Mouse (Mus musculus) hindlimb bud, embryonic 11.5 days (tissue): ENCODE measurements around the gene Pde4dip.

Experiments
- DNase-seq: peaks from one replicate; pipeline ENCODE4 v3.0.0-alpha.2; 2012; ENCODE audit warnings: low read depth, low spot score; ENCODE audit errors: extremely low spot score

Gene Pde4dip

DNA sequence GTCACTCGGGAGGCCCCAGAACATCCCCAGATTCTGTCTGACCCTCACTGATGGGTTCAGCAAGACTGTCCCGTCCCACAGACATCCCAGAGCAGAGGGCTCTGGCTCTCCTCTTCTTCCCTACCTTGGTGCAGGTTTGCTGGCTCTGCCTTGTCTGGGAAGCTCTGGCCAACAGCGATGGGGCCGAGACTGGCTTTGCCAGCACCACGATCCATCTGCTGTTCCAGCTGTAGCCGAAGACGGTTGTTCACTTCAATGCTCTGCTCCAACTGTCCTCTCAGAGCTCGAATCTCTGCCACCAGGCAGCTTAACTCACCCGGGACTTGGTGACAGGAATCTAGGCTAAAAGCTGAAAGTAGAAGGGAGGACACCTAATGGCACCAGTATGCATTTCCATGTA, 191.6 kb downstream of the Pde4dip start:
- DNase-seq, result no peak

DNA sequence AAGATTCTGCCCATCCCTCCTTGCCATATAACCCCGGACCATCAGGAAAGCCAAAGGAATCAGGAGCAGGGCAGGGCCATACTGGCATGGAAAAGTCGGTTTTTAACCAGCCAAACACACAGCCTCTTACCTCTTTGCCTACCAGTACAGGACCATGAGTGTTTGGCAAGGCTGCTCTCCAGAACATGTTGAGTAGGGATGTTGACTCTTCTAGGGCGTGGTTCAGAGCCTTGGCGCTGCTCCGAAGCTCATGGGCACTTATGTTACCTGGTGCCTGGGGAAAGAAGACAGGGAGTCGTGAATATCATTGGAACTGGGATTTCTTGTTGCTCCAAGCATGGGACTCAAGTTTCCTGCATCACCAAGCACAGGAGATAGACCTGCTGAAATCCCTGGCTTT, 194.7 kb downstream of the Pde4dip start:
- no peak for DNase-seq

DNA sequence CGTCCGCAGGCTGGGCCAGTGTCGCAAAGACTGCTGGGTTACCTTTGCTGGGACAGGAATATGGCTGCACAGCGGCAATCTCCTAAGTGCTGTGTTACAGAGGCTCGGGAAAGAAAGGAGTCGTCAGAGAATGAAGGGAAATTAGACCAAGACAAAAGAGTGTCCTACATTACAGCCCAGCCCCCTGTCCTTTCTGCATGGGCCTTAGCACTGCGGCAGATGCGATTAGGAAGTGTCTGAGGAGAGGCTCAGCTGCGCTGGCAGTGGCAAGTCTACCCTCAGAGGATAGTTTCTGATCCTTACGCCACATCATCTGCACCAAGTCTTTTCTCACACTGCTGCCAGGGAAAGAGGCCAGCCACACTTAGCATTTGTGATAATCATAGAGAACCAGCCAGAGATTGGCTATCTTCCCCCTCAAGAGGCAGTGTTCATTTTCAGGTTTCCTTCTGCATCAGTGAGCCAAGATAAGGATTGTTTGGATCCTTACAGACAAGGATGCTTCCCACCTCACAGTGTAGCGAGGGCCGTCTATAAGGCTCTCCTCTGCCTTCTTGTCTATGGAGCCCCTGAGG, 197.0 kb downstream of the Pde4dip start:
- no peak for DNase-seq

DNA sequence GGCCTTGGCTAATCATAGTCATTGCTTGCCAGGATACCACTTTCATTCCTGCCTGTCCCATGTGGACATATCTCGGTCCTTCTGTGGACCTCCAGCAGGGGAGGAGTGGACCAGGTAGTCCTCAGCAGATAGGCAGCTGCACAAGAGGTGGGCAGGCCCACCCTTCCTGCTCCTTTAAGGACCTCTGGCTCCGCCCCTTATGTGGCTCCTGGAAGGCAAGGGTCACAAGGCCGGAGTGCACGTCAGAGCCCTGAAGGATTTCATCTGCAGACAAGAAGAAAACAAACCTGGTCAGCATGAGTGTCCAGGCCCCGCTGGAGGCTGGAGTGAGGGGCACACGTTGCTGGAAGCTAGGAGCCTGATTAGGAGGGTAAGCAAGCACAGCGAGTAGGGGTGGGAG, 197.9 kb downstream of the Pde4dip start:
- no peak for DNase-seq

DNA sequence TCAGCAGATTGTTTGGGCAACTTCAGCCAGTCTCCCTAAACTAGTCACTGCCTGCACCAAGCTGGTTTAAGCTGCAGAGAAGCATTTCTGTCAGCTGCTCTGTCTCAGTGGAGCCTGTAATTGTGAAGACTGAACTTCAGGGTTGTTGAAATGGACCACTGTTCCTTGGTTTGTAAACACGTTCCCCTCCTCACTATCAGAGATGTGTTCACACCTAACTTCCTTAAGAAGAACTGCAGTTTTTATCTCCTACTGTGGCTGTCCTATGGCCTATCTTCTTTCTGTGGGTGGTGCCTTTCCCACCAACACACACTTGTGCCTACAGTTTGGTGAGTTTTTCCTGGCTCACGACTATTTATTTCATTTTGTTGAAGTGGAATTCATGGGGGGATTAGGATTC, 199.2 kb downstream of the Pde4dip start:
- DNase-seq, result no peak

DNA sequence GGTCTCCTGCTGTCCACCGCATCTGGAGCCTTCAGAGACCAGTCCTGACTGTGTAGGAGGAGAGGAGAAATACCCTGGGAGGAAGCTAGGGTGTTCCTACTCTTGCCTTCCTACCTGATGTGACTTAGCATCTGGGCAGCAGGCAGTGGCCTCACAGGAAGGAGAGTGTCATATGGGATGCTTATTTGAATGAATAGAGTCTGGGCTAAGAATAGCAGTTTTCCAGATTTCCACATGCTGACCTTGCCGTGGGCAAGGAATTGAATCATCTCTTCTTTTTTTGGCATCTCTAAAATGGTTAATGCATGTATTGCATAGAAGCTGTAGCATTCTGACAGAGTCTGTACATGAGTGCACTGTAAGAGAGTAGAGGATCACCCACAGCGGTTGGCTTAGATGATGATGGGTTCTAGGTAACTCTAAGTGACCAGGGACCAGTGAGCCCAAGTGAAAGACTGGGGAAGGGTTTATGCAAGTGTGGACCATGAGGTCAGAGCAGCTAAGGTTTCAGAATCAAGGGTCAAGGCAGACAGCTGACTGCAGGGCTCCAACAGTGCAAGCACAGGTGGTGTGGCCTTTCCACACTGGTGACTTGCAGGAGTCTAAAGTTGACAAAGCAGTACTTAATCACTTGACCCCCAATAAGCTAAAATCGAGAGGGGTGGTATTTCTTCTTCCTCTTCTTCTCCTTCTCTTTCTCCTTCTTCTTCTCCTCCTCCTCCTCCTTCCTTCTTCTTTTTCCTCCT, 202.0 kb downstream of the Pde4dip start:
- DNase-seq, result no peak

DNA sequence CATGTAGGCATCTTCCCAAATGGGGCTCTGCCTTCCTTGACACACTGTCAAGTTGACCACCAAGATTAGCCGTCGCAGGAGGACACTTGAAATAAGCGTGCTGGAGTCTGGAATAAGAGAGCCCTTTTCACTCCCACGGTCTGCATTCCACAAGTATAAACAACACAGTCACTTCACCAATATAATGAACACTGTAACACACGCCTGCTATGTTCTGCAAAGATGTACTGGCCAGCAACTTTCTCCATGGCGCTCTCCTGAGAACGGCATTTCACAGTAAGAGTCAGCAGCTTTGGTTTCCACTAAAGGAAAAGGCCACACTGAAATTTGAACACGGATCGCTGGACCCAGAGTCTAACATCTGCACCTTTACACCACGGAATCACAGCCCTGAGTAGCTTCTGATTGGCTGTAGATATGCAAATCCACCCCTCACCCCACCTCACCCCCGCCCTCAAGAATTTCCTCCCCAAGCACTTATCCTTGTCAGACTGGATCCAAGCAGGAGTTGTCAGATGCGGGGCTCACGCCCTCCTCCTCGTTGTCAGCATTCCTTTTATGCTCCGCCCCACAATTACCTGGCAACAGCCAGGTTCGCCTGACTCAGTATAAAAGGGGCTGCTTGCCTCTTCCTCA, 204.8 kb downstream of the Pde4dip start:
- DNase-seq, result no peak

DNA sequence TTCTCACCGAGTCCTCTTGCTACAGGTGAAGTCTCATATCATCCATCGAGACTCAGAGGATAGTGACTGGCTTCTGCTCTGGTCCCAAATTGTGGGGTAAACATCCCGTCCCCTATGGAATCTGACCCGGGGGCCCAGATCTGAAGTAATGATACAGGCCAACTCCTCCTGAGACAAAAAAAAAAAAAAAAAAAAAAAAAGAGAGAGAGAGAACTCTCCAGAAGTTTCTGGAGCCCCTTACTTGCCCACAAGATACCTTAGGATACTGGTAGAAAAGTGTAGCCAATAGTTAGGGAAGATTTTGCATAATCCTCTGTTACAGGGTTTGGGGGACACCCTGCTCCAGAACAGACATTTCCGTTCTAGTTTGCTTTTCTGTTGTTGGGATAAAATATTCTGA, 205.9 kb downstream of the Pde4dip start:
- no peak for DNase-seq

DNA sequence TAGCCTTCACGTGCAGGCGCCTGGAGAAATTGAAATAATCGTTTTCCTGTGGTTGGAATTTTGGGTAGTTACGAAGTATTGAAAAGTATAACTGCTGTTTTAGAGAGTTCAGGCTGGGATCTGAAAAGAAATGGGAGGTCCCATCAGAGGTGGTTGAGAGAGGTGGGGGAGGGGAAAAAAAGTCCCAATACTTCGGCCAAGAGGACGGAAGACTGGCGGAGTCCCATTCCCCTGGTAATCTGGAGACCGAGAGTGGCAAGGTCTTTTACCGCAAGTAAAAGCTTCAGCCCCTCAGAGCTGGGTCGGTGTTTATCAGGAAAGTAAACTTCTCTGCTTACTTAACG, 206.4 kb downstream of the Pde4dip start:
- no peak for DNase-seq

DNA sequence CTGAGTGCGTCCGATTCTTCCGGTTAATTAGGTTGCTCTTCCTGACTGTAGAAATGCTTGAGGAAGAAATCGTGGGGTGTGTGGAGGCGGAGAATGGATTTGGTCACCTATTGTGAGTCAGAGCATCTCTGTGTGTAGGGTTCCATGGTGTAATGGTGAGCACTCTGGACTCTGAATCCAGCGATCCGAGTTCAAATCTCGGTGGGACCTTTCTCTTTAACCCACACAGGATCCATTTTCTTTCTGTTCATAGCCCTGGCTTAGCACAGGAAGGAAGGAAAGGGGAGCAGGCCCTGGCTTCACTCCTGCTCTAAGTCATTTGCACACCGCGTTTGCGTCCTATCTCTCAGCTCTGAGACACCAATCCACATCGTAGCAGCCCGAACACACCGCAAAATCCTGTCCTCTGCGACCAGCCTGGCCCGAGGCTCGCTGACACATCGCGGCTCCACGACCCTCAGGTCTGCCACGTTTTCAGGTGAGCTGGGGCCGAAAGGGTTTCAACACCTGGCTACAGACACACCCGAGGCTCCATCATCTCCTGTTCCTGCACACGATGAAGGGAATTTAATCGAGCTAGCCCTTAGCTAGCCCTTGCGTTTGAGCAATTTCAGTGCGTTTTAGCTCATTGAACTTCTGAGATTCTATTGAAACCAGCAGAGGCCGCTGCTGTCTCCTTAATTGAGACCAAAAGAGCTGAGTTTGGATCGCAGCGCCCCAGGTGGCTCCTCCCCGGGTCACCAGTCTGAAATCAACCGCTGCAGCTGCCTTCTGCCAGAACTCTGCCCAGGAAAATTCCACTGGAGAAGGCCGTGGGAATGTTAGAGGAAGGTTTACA, 207.0 kb downstream of the Pde4dip start:
- DNase-seq, result no peak

DNA sequence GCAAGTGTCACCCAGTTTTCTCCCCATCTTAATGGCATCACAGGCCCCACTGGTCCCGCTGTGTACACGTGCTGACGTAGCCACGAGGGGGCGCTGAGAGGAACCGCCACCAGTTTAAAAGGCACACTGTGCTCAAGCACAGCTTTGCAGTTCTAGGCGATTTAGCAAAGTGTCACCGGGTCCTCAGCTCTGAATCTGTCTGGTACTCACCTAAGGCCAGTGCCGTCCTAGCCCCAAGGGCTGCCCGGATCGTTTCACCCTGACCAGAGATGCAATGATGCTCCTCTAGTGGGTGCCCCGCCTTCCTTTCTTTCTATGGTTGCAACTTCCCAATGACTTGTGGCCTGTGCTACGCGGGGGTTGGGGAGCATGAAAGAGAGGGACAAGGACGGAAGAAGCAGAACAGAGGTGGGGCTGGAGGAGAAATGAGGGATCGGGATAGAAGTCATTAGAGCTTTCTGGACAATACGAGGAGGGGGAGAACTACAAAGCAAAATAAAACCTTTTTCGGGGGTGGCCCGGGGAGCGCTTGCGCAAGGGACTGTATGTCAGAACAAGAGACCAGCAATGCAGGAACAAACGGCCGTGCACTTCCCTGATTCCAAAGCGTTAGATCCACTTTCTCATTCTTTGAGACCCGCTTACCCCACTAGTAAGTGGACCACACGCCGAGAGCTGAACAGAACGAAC, 207.7 kb downstream of the Pde4dip start:
- DNase-seq, result no peak

DNA sequence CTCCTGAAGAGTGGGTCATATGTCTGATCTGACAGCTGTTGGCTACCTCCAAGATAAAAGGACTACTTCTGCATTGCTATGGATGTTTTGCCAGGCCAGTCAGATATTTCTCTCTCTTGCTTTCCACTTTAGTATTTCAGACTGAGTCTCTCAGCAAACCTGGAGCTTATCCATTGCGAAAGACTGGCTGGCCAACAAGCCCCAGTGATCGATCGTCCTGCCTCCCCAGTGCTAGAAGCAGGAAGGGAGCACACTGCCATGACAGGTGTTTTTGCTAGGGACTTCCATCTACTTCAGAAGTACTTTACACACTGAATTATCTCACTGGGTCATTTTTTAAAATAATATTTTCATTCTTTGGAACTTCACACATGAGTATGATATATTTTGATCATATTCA, 210.1 kb downstream of the Pde4dip start:
- no peak for DNase-seq

DNA sequence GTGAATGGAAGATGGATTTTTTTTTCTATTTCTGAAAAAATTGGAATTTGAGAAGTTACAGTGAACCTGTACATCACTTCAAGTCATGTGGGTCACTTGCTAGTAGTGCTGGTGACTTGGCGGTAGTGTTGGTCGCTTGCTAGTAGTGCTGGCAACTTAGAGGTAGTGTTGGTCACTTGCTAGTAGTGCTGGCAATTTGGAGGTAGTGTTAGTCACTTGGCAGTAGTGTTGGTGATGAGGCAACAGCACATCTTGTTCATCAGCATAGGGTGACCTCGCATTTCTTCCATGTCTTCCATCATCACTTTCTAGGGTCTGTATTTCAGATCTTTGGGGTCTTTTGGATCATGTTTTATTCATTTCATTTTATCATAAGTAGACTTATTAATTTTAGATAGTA, 212.4 kb downstream of the Pde4dip start:
- DNase-seq, result no peak

DNA sequence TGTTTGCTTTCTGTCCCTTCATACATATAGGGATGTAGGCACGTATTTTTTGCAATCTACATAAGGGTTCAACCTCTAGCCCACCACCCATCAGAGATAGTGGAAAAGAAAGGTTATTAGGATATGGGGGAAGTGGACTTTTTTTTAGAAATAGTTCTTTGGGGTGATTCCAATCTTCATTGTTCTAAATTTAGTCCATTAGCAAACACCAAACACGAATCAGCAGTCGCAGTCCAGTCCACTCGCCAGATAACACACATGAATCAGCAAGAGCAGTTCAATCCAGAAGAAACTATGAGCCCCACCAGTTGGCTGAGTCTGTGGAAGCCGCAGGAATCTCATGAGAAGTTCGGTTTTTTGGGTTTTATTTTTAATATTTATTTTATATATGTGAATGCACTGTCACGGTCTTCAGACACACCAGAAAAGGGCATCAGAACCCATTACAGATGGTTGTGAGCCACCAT, 213.8 kb downstream of the Pde4dip start, which contains the start of gene Gm17651:
Gm17651 (minus strand) TSS at position 51 of the 467 bp plus-strand sequence.
- no peak for DNase-seq

DNA sequence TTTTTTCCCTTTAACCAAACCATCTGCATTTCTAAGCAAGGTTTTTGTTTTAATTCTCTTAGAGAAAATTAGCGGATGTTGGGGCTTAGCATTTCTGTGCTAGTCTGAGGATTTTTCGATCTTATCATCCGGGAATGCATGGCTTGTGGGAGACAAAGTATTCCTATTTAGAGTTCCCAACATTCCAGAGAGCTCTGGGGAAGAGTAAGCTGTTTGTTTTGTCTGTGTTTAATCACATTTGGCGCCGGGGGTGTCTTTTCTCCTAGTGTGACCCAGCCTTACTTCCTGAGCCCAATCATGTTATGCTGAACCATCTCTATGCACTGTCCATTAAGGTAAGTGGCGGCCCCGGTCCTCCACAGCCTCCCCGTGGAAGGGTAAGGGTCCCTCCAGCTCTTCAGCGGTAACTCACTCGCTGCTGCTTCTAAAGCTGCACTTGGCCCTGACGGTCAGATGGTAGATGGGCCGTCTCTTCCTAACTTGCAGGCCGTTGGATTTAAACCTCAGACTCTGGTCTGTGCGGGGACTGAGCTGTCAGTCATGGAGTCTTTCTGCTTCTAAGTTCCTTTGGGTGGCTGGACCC, 221.3 kb downstream of the Pde4dip start:
- no peak for DNase-seq

DNA sequence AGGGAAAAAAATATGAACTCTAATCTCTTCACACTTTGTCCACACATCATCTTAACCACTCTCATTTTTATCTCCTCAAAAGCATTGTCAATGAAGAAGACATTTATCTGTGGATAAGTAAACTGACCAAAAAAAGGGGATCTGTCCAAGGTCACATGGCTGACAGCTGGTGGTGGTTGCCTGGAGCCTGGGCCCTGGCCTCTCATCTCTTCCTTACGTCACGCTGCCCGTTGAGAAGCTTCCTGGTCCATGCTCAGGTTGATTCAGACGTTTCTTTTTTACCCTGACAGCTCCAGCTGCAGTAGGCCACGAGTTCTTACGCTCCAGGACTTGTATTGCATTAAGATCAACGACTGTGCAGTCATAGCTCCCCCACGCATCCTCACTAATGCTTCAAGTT, 222.4 kb downstream of the Pde4dip start:
- DNase-seq, result no peak

DNA sequence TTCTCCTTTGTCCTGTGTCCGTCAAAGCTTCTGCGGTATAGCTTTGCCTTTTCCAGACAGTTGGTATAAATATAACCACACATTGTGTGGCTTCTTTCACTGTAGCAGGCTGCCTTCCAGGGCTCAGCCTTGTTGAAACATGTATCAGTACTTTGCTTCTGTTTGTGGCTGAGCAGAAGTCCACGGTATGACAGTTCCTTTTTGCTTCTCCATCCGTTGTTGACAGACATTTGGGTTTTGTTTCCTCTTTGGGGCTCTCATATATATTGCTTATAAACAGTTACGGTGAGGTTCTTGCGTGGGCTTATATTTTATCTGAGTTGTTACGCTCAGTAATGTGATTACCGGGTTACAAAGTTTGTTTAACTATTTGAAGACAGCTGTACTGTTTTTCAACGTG, 223.0 kb downstream of the Pde4dip start:
- DNase-seq, result no peak

DNA sequence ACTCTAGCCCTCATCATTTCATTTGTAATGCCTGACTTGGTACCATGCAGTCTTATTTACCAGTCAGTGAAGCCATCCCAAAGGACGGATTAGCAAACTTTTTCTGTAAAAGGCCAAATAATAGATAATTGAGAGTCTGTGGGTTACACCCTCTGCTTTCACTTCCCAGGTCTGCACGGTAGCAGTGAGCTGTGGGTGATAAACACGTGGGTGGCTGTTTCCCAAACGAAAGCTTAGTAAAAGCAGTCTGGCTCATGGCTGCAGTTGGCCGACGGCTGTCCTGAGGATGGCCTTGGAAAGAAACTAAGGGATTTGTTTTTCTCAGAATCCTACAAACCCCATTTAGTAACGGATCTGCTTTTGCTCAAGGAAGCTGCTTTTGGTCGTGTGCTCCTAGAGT, 227.3 kb downstream of the Pde4dip start:
- no peak for DNase-seq

DNA sequence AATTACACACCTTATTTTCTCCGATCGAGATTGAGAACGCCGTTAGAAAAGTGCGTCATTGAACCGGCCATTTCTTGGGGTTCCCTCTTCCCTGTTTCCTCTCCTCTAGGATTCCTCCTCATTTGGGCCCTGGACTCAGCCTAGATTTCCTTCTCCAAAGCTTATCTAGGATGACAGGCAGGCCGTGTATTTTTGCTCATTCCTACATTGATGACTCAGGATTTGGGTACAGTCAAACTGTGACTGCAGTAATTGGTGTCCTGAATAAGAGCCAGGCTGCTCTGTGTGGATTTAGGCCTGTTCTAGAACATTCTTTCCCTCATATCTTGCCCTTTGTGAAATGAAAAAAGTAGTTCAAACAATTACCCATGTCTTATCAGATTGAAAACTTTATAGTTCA, 228.8 kb downstream of the Pde4dip start:
- DNase-seq, result no peak

DNA sequence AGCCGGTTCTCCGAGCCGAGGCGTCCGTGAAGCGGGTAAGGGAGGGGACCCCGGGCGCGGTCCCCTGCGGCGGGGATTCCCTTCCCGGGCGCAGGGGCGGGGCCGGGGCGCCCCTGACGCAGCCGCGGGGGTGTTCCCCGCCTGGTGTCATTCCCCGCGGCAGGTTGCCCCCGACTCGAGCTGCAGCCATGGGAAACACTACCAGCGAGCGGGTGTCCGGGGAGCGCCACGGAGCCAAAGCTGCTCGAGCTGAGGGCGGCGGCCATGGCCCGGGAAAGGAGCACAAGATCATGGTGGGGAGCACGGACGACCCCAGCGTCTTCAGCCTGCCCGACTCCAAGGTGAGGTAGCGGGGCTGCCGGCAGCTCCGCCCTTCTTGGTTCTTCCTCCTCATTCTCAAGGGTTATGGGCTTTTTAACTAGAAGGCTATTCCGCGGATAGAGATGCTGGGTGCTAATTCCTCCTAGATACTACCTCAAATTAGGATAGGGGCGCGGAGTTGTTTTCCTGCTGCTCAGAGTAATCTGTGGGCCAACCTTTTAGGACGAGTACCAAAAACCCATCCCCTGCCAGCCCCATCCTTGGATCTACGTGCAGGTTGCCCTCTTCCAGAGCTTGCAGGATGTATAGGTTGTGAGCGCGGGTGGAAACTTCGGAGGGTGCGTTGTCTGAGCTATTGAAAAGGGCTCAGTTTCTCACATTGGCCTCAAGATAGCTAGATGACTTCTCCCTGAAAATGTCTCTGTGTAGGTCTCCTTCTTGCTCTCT, 229.9 kb downstream of the Pde4dip start:
- DNase-seq, result no peak
